8 mouse cellular contexts compared by ENCODE assay signal in genomic region chr9:108452291-108452906, GRCm38 (mm10). TPM values are rescaled to one million over a fixed set of nuclear protein-coding genes. Genes with fewer than 3 reads are reported as not detected.
DNase-seq lines count a peak whose midpoint lies in the region; ATAC-seq lines count a peak whose summit lies in the region.

No protein-coding gene starts in this region.

- H3K27me3 ChIP-seq in forebrain, embryonic 10.5 days (ENCODE audit: poor library complexity, severe bottlenecking), result peaks cover 11% of the 10 kb centered on the region
- H3K27me3 ChIP-seq in heart, embryonic 15.5 days, result no peaks in the 10 kb centered on the region
- H3K27me3 ChIP-seq in liver, embryonic 13.5 days, result no peaks in the 10 kb centered on the region
- no peaks in the 10 kb centered on the region for H3K27me3 ChIP-seq in stomach, embryonic 15.5 days (replicated peaks)

- H3K4me3 ChIP-seq in forebrain, embryonic 10.5 days, result peak overlapping the region; percentile 70
- H3K4me3 ChIP-seq in heart, embryonic 15.5 days, result peak overlapping the region; percentile 70
- peak overlapping the region; percentile 70 for H3K4me3 ChIP-seq in liver, embryonic 13.5 days (replicated peaks)
- peak overlapping the region; percentile 60 for H3K4me3 ChIP-seq in stomach, embryonic 15.5 days (replicated peaks)

- WGBS in forebrain, embryonic 10.5 days, result under 1% methylated on average over 40 of the region's 40 CpGs
- 0% methylated on average over 40 of the region's 40 CpGs for WGBS in heart, embryonic 15.5 days
- WGBS in liver, embryonic 13.5 days (ENCODE audit: insufficient replicate concordance), result under 1% methylated on average over 40 of the region's 40 CpGs
- WGBS in stomach, embryonic 15.5 days, result under 1% methylated on average over 40 of the region's 40 CpGs

- ATAC-seq in CD4-positive, CD25-positive, alpha-beta regulatory T cell, adult 4 months, result peak; percentile 91
- peak; percentile 76 for ATAC-seq in heart, embryonic 15.5 days (replicated peaks; ENCODE audit: insufficient number of reproducible peaks, insufficient read depth, low FRiP score, low read depth)
- ATAC-seq in liver, embryonic 13.5 days (ENCODE audit: low read depth), result peak; percentile 80
- peak; percentile 85 for ATAC-seq in stomach, embryonic 15.5 days (ENCODE audit: insufficient read depth, low FRiP score, low read depth)

- H3K9me3 ChIP-seq in forebrain, embryonic 10.5 days, result no peaks in the 10 kb centered on the region
- H3K9me3 ChIP-seq in heart, embryonic 15.5 days (replicated peaks), result no peaks in the 10 kb centered on the region
- no peaks in the 10 kb centered on the region for H3K9me3 ChIP-seq in liver, embryonic 13.5 days (replicated peaks)
- no peaks in the 10 kb centered on the region for H3K9me3 ChIP-seq in stomach, embryonic 15.5 days

- peaks cover 18% of the 10 kb centered on the region for H3K36me3 ChIP-seq in forebrain, embryonic 10.5 days (replicated peaks)
- peaks cover 13% of the 10 kb centered on the region for H3K36me3 ChIP-seq in heart, embryonic 15.5 days
- H3K36me3 ChIP-seq in liver, embryonic 13.5 days, result peaks cover 18% of the 10 kb centered on the region
- H3K36me3 ChIP-seq in stomach, embryonic 15.5 days, result no peaks in the 10 kb centered on the region

- peaks cover 55% of the 10 kb centered on the region for H3K4me1 ChIP-seq in forebrain, embryonic 10.5 days
- peaks cover 47% of the 10 kb centered on the region for H3K4me1 ChIP-seq in heart, embryonic 15.5 days (replicated peaks)
- H3K4me1 ChIP-seq in liver, embryonic 13.5 days (replicated peaks), result peaks cover 73% of the 10 kb centered on the region
- H3K4me1 ChIP-seq in stomach, embryonic 15.5 days, result peaks cover 27% of the 10 kb centered on the region

- H3K9ac ChIP-seq in heart, embryonic 15.5 days, result peak overlapping the region; percentile 74
- H3K9ac ChIP-seq in liver, embryonic 13.5 days, result peak overlapping the region; percentile 75
- H3K9ac ChIP-seq in stomach, embryonic 15.5 days, result peak overlapping the region; percentile 47; the same call in 1 of the 2 replicates

- peak overlapping the region; percentile 94 for H3K4me2 ChIP-seq in heart, embryonic 15.5 days
- peak overlapping the region; percentile 99 for H3K4me2 ChIP-seq in liver, embryonic 13.5 days
- peak overlapping the region; percentile 94 for H3K4me2 ChIP-seq in stomach, embryonic 15.5 days

- peak; percentile 82 for DNase-seq in c-Kit-negative CD71-positive TER-119-positive erythroid progenitor cells, embryonic 14.5 days (ENCODE audit: low read depth, low spot score)
- peak; percentile 90 for DNase-seq in forebrain, embryonic 10.5 days (ENCODE audit: extremely low spot score, low spot score)
- DNase-seq in kidney, postnatal 14 days, result peak; percentile 90
- peak; percentile 81 for DNase-seq in liver, embryonic 13.5 days
- DNase-seq in neural tube, embryonic 10.5 days (ENCODE audit: extremely low spot score, low spot score), result peak; percentile 93

- peak overlapping the region; percentile 81 for H3K27ac ChIP-seq in forebrain, embryonic 10.5 days
- peak overlapping the region; percentile 94 for H3K27ac ChIP-seq in heart, embryonic 15.5 days
- peak overlapping the region; percentile 87 for H3K27ac ChIP-seq in liver, embryonic 13.5 days
- peak overlapping the region; percentile 87 for H3K27ac ChIP-seq in stomach, embryonic 15.5 days

RNA-seq across cellular contexts. Expression of gene Ccdc71, which starts 7.9 kb away (rescaled TPM):
- polyA plus RNA-seq in CD4-positive, CD25-positive, alpha-beta regulatory T cell, adult 4 months (2017; shearing (Covaris generic)), result 10 to 100 TPM; 29.9 to 39.2 TPM
- polyA plus RNA-seq in forebrain, embryonic 10.5 days (2016; fragmentation: Nextera tagmentation; extraction: Ambion mirVana), result 53.6 and 54.1 TPM in 2 replicates
- polyA plus RNA-seq in heart, embryonic 15.5 days (2015; fragmentation: Nextera tagmentation; extraction: Ambion mirVana), result 32.2 and 42.1 TPM in 2 replicates
- polyA plus RNA-seq in liver, embryonic 13.5 days (2015; fragmentation: Nextera tagmentation; extraction: Ambion mirVana), result 23.5 and 26.0 TPM in 2 replicates
- 47.7 and 52.5 TPM in 2 replicates for polyA plus RNA-seq in stomach, embryonic 15.5 days (2015; fragmentation: Nextera tagmentation; extraction: Ambion mirVana)

RNA-seq across cellular contexts. Expression of gene Klhdc8b, which starts 9.0 kb away (rescaled TPM):
- polyA plus RNA-seq in CD4-positive, CD25-positive, alpha-beta regulatory T cell, adult 4 months (2017; shearing (Covaris generic)), result 1 to 10 TPM; 1.6 to 2.2 TPM
- polyA plus RNA-seq in forebrain, embryonic 10.5 days (2016; fragmentation: Nextera tagmentation; extraction: Ambion mirVana), result 33.1 and 40.3 TPM in 2 replicates
- 95.7 and 103 TPM in 2 replicates for polyA plus RNA-seq in heart, embryonic 15.5 days (2015; fragmentation: Nextera tagmentation; extraction: Ambion mirVana)
- polyA plus RNA-seq in liver, embryonic 13.5 days (2015; fragmentation: Nextera tagmentation; extraction: Ambion mirVana), result 12.3 and 12.8 TPM in 2 replicates
- 65.5 and 67.3 TPM in 2 replicates for polyA plus RNA-seq in stomach, embryonic 15.5 days (2015; fragmentation: Nextera tagmentation; extraction: Ambion mirVana)

RNA-seq across cellular contexts. Expression of gene BC048562, which starts 16.1 kb away (rescaled TPM):
- not detected for polyA plus RNA-seq in CD4-positive, CD25-positive, alpha-beta regulatory T cell, adult 4 months (2017; shearing (Covaris generic))
- polyA plus RNA-seq in forebrain, embryonic 10.5 days (2016; fragmentation: Nextera tagmentation; extraction: Ambion mirVana), result not detected in 2 replicates
- not detected in 2 replicates for polyA plus RNA-seq in heart, embryonic 15.5 days (2015; fragmentation: Nextera tagmentation; extraction: Ambion mirVana)
- polyA plus RNA-seq in liver, embryonic 13.5 days (2015; fragmentation: Nextera tagmentation; extraction: Ambion mirVana), result not detected in 2 replicates
- not detected in 2 replicates for polyA plus RNA-seq in stomach, embryonic 15.5 days (2015; fragmentation: Nextera tagmentation; extraction: Ambion mirVana)

RNA-seq across cellular contexts. Expression of gene Ccdc36, which starts 24.1 kb away (rescaled TPM):
- under 1 TPM in 1 of 2 experiments, not detected in 1; 0.11 TPM for polyA plus RNA-seq in CD4-positive, CD25-positive, alpha-beta regulatory T cell, adult 4 months (2017; shearing (Covaris generic))
- polyA plus RNA-seq in forebrain, embryonic 10.5 days (2016; fragmentation: Nextera tagmentation; extraction: Ambion mirVana), result 0.57 and 0.97 TPM in 2 replicates
- 0.84 and 1.1 TPM in 2 replicates for polyA plus RNA-seq in heart, embryonic 15.5 days (2015; fragmentation: Nextera tagmentation; extraction: Ambion mirVana)
- 0.30 and 0.35 TPM in 2 replicates for polyA plus RNA-seq in liver, embryonic 13.5 days (2015; fragmentation: Nextera tagmentation; extraction: Ambion mirVana)
- polyA plus RNA-seq in stomach, embryonic 15.5 days (2015; fragmentation: Nextera tagmentation; extraction: Ambion mirVana), result 1.4 and 1.6 TPM in 2 replicates

RNA-seq across cellular contexts. Expression of gene Lamb2, which starts 27.1 kb away (rescaled TPM):
- polyA plus RNA-seq in CD4-positive, CD25-positive, alpha-beta regulatory T cell, adult 4 months (2017; shearing (Covaris generic)), result under 1 TPM; 0.10 to 0.13 TPM
- 34.8 and 40.8 TPM in 2 replicates for polyA plus RNA-seq in forebrain, embryonic 10.5 days (2016; fragmentation: Nextera tagmentation; extraction: Ambion mirVana)
- 55.5 and 64.2 TPM in 2 replicates for polyA plus RNA-seq in heart, embryonic 15.5 days (2015; fragmentation: Nextera tagmentation; extraction: Ambion mirVana)
- 5.3 and 6.4 TPM in 2 replicates for polyA plus RNA-seq in liver, embryonic 13.5 days (2015; fragmentation: Nextera tagmentation; extraction: Ambion mirVana)
- polyA plus RNA-seq in stomach, embryonic 15.5 days (2015; fragmentation: Nextera tagmentation; extraction: Ambion mirVana), result 40.5 and 46.6 TPM in 2 replicates

Comparison
In these comparisons a context has a peak if more than half of its experiments do, and no peak if none do; other contexts are left out.
1. Peak in every context shown above with its lines: DNase-seq, ATAC-seq, H3K4me3 ChIP-seq and H3K27ac ChIP-seq.